Mouse (Mus musculus): ENCODE measurements at regions not wholly inside any gene's neighbourhood (a gene's known extent, or its start where the extent isn't known, plus 50 kb on each side); places are given as distances from the start of the nearest gene placed in this dataset.

DNA sequence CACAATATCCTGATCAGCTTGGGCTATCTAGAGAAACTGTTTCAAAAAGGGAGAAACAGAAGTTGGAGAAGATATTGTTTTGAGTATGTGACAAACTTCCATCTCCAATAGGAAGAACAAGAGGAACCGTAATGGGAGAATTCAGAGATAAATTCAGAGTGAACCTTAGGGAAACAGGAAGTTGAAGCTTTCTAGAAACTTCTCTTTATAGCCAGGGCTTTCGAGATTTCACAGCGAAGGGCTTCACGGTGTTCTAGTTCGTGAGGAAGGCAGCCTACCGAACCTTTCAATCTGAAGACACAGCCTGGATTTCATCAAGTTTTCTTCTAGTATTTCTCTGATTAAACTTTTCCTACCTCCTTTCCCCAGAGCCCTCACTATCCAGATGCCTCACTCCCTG lies 201.9 kb upstream of the Amigo2 start:
- TF ChIP-seq GATA1 (IDR thresholded peaks at IDR 0.05; ENCODE audit: borderline replicate concordance, low read length) (no peak), FLI1 (IDR thresholded peaks at IDR 0.05; ENCODE audit: low read length) (no peak)

Measured in megakaryocyte, embryonic 14.5 days (primary cell).